Mouse (Mus musculus): Measurements from ENCODE around the gene Flnb. TPM values are rescaled to one million over a fixed set of nuclear protein-coding genes. Genes with fewer than 3 reads are reported as not detected.

The Flnb gene
- polyA plus RNA-seq, 1 experiment from 2014 or later = 11.2 TPM

- H3K9ac ChIP-seq (ENCODE audit: low read length) = no peak overlapping the region
- 78% methylated on average over 12 of the region's 12 CpGs for WGBS
- peaks cover 18 to 22% of the 10 kb centered on the region in 2 experiments for H3K4me1 ChIP-seq (ENCODE audit: control insufficient read depth in 2 of 2, insufficient read depth in 2 of 2, low read length in 2 of 2)
- peak overlapping the region; percentile 5 to 61; a peak in 1 of 4 replicates for H3K27ac ChIP-seq (replicated peaks in 1 of 2; ENCODE audit: control insufficient read depth in 1 of 2, insufficient read depth in 1 of 2, low read depth in 2 of 2, low read length in 2 of 2)
- no peak overlapping the region for H3K4me3 ChIP-seq (ENCODE audit: control insufficient read depth in 1 of 2, insufficient read depth in 1 of 2, low read depth in 1 of 2, low read length in 2 of 2)
- ATAC-seq (ENCODE audit: insufficient number of reproducible peaks, insufficient read depth, low FRiP score, low read depth) = no peak
- no peak overlapping the region for H3K4me2 ChIP-seq (ENCODE audit: low read length)
- H3K36me3 ChIP-seq (ENCODE audit: control insufficient read depth, insufficient read depth, low read length) = peaks cover 37% of the 10 kb centered on the region
- H3K27me3 ChIP-seq (ENCODE audit: control insufficient read depth, insufficient read depth, low read length) = no peaks in the 10 kb centered on the region
- no peaks in the 10 kb centered on the region for H3K9me3 ChIP-seq (ENCODE audit: control insufficient read depth, low read length)
These were observed 83.9 kb downstream of the Flnb start for GRCm38 (mm10) chr14:7901484-7902240.

GRCm38 (mm10) chr14:7907058-7907457 lies 89.3 kb downstream of the Flnb start:
- H3K9me3 ChIP-seq (ENCODE audit: control insufficient read depth, low read length) = no peaks in the 10 kb centered on the region
- H3K27me3 ChIP-seq (ENCODE audit: control insufficient read depth, insufficient read depth, low read length) = no peaks in the 10 kb centered on the region
- peaks cover 71% of the 10 kb centered on the region for H3K36me3 ChIP-seq (ENCODE audit: control insufficient read depth, insufficient read depth, low read length)
- no peak overlapping the region for H3K4me2 ChIP-seq (ENCODE audit: low read length)
- H3K27ac ChIP-seq (replicated peaks in 1 of 2; ENCODE audit: control insufficient read depth in 1 of 2, insufficient read depth in 1 of 2, low read depth in 2 of 2, low read length in 2 of 2) = no peak overlapping the region
- no peak for ATAC-seq (ENCODE audit: insufficient number of reproducible peaks, insufficient read depth, low FRiP score, low read depth)
- no peak overlapping the region for H3K9ac ChIP-seq (ENCODE audit: low read length)
- no peak overlapping the region for H3K4me3 ChIP-seq (ENCODE audit: control insufficient read depth in 1 of 2, insufficient read depth in 1 of 2, low read depth in 1 of 2, low read length in 2 of 2)
- 0 out of 4 replicates have a peak, but pooled peaks cover 0 to under 1% of the 10 kb centered on the region in 2 experiments for H3K4me1 ChIP-seq (ENCODE audit: control insufficient read depth in 2 of 2, insufficient read depth in 2 of 2, low read length in 2 of 2)
- 90% methylated on average over 11 of the region's 11 CpGs for WGBS

GRCm38 (mm10) chr14:7909472-7909871 lies 91.7 kb downstream of the Flnb start:
- Histone ChIP-seq H3K4me2 (ENCODE audit: low read length) (no peak overlapping the region), H3K4me3 (ENCODE audit: control insufficient read depth in 1 of 2, insufficient read depth in 1 of 2, low read depth in 1 of 2, low read length in 2 of 2) (no peak overlapping the region), H3K27me3 (ENCODE audit: control insufficient read depth, insufficient read depth, low read length) (no peaks in the 10 kb centered on the region), H3K36me3 (ENCODE audit: control insufficient read depth, insufficient read depth, low read length) (peaks cover 76% of the 10 kb centered on the region), H3K9ac (ENCODE audit: low read length) (no peak overlapping the region), H3K4me1 (ENCODE audit: control insufficient read depth in 2 of 2, insufficient read depth in 2 of 2, low read length in 2 of 2) (no peaks in the 10 kb centered on the region), H3K27ac (replicated peaks in 1 of 2; ENCODE audit: control insufficient read depth in 1 of 2, insufficient read depth in 1 of 2, low read depth in 2 of 2, low read length in 2 of 2) (no peak overlapping the region), H3K9me3 (ENCODE audit: control insufficient read depth, low read length) (no peaks in the 10 kb centered on the region)
- WGBS = 40% methylated on average over 10 of the region's 10 CpGs
- no peak for ATAC-seq (ENCODE audit: insufficient number of reproducible peaks, insufficient read depth, low FRiP score, low read depth)

GRCm38 (mm10) chr14:7913842-7914241 lies 96.1 kb downstream of the Flnb start:
- Histone ChIP-seq H3K27ac (replicated peaks in 1 of 2; ENCODE audit: control insufficient read depth in 1 of 2, insufficient read depth in 1 of 2, low read depth in 2 of 2, low read length in 2 of 2) (no peak overlapping the region), H3K36me3 (ENCODE audit: control insufficient read depth, insufficient read depth, low read length) (peaks cover 75% of the 10 kb centered on the region), H3K9ac (ENCODE audit: low read length) (no peak overlapping the region), H3K4me3 (ENCODE audit: control insufficient read depth in 1 of 2, insufficient read depth in 1 of 2, low read depth in 1 of 2, low read length in 2 of 2) (no peak overlapping the region), H3K27me3 (ENCODE audit: control insufficient read depth, insufficient read depth, low read length) (no peaks in the 10 kb centered on the region), H3K4me1 (ENCODE audit: control insufficient read depth in 2 of 2, insufficient read depth in 2 of 2, low read length in 2 of 2) (no peaks in the 10 kb centered on the region), H3K9me3 (ENCODE audit: control insufficient read depth, low read length) (no peaks in the 10 kb centered on the region), H3K4me2 (ENCODE audit: low read length) (no peak overlapping the region)
- ATAC-seq (ENCODE audit: insufficient number of reproducible peaks, insufficient read depth, low FRiP score, low read depth) = no peak
- 77% methylated on average over 7 of the region's 7 CpGs for WGBS

- Histone ChIP-seq H3K4me3 (ENCODE audit: control insufficient read depth in 1 of 2, insufficient read depth in 1 of 2, low read depth in 1 of 2, low read length in 2 of 2) (no peak overlapping the region), H3K4me2 (ENCODE audit: low read length) (no peak overlapping the region), H3K9me3 (ENCODE audit: control insufficient read depth, low read length) (no peaks in the 10 kb centered on the region), H3K27ac (replicated peaks in 1 of 2; ENCODE audit: control insufficient read depth in 1 of 2, insufficient read depth in 1 of 2, low read depth in 2 of 2, low read length in 2 of 2) (no peak overlapping the region), H3K9ac (ENCODE audit: low read length) (no peak overlapping the region), H3K4me1 (ENCODE audit: control insufficient read depth in 2 of 2, insufficient read depth in 2 of 2, low read length in 2 of 2) (no peaks in the 10 kb centered on the region), H3K36me3 (ENCODE audit: control insufficient read depth, insufficient read depth, low read length) (peaks cover 78% of the 10 kb centered on the region), H3K27me3 (ENCODE audit: control insufficient read depth, insufficient read depth, low read length) (no peaks in the 10 kb centered on the region)
- ATAC-seq (ENCODE audit: insufficient number of reproducible peaks, insufficient read depth, low FRiP score, low read depth) = no peak
- WGBS = 80% methylated on average over 4 of the region's 4 CpGs
These were observed 96.7 kb downstream of the Flnb start for GRCm38 (mm10) chr14:7914461-7914860.

GRCm38 (mm10) chr14:7918150-7918991 lies 100.6 kb downstream of the Flnb start:
- Histone ChIP-seq H3K4me1 (ENCODE audit: control insufficient read depth in 2 of 2, insufficient read depth in 2 of 2, low read length in 2 of 2) (no peaks in the 10 kb centered on the region), H3K4me3 (ENCODE audit: control insufficient read depth in 1 of 2, insufficient read depth in 1 of 2, low read depth in 1 of 2, low read length in 2 of 2) (no peak overlapping the region), H3K27ac (replicated peaks in 1 of 2; ENCODE audit: control insufficient read depth in 1 of 2, insufficient read depth in 1 of 2, low read depth in 2 of 2, low read length in 2 of 2) (no peak overlapping the region), H3K36me3 (ENCODE audit: control insufficient read depth, insufficient read depth, low read length) (peaks cover 84% of the 10 kb centered on the region), H3K9me3 (ENCODE audit: control insufficient read depth, low read length) (no peaks in the 10 kb centered on the region), H3K4me2 (ENCODE audit: low read length) (no peak overlapping the region), H3K9ac (ENCODE audit: low read length) (no peak overlapping the region), H3K27me3 (ENCODE audit: control insufficient read depth, insufficient read depth, low read length) (no peaks in the 10 kb centered on the region)
- 83% methylated on average over 6 of the region's 6 CpGs for WGBS
- ATAC-seq (ENCODE audit: insufficient number of reproducible peaks, insufficient read depth, low FRiP score, low read depth) = no peak

GRCm38 (mm10) chr14:7919309-7919708 lies 101.6 kb downstream of the Flnb start:
- Histone ChIP-seq H3K9me3 (ENCODE audit: control insufficient read depth, low read length) (no peaks in the 10 kb centered on the region), H3K9ac (ENCODE audit: low read length) (no peak overlapping the region), H3K4me1 (ENCODE audit: control insufficient read depth in 2 of 2, insufficient read depth in 2 of 2, low read length in 2 of 2) (no peaks in the 10 kb centered on the region), H3K4me2 (ENCODE audit: low read length) (no peak overlapping the region), H3K27ac (replicated peaks in 1 of 2; ENCODE audit: control insufficient read depth in 1 of 2, insufficient read depth in 1 of 2, low read depth in 2 of 2, low read length in 2 of 2) (no peak overlapping the region), H3K36me3 (ENCODE audit: control insufficient read depth, insufficient read depth, low read length) (peaks cover 89% of the 10 kb centered on the region), H3K27me3 (ENCODE audit: control insufficient read depth, insufficient read depth, low read length) (no peaks in the 10 kb centered on the region), H3K4me3 (ENCODE audit: control insufficient read depth in 1 of 2, insufficient read depth in 1 of 2, low read depth in 1 of 2, low read length in 2 of 2) (no peak overlapping the region)
- no peak for ATAC-seq (ENCODE audit: insufficient number of reproducible peaks, insufficient read depth, low FRiP score, low read depth)
- WGBS = 80% methylated on average over 5 of the region's 5 CpGs
